Mouse (Mus musculus): ENCODE data around the gene Usp44. TPM values are rescaled to one million over a fixed set of nuclear protein-coding genes. Genes with fewer than 3 reads are reported as not detected.

Usp44 gene
- polyA plus RNA-seq, 1 experiment from 2014 or later = 13.0 TPM

DNA sequence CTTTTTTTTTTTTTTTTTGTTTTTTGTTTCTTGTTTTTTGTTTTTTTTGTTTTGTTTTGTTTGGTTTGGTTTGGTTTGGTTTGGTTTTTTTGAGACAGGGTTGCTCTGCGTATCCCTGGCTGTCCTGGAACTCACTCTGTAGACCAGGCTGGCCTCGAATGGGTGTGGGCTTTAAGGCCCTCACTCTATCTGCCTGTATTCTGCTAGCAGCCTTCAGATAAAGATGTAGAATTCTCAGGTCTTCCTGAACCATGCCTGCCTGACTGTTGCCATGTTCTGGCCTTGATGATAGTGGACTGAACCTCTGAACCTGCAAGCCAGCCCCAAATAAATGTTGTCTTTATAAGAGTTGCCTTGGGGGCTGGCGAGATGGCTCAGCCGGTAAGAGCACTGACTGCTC, 61.2 kb downstream of the Usp44 start:
- ATAC-seq (ENCODE audit: low FRiP score, low read depth) = no peak
- Histone ChIP-seq H3K9me3 (no peaks in the 10 kb centered on the region), H3K9ac (replicated peaks) (no peak overlapping the region), H3K4me2 (replicated peaks) (no peak overlapping the region), H3K27me3 (no peaks in the 10 kb centered on the region), H3K27ac (replicated peaks) (no peak overlapping the region), H3K4me1 (peaks cover 10% of the 10 kb centered on the region), H3K36me3 (no peaks in the 10 kb centered on the region), H3K4me3 (no peak overlapping the region)
- 91% methylated on average over 4 of the region's 4 CpGs for WGBS

DNA sequence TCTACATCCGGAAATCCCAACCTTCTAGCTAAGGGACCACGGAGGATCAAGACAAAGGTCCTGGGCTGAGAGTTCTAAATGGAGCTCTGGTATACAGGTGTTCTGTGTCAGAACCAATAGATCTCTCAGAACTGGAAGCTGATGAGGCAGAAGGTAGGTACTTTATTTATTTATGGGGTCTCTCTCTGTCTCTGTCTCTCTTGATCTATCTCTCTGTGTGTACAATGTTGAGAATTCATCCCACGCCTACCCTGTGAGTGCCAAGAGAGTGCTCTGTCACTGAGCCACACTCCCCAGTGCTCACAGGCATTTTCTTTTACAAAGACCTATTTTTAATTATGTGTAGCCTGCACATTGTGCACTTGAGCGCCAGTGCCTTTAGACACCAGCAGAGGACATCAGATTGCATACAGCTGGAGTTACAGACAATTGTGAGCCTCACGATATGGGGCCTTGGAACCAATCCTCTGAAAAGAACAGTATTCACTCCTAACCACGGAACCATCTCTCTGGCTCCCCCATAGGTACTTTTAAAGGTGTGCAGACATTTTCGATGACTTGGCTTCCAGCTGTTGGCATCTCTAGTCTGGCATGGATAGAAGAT, 65.8 kb downstream of the Usp44 start, which contains the start of gene Metap2:
TSS of gene Metap2 (minus strand) at position 51 of the 604 bp plus-strand sequence.
- Histone ChIP-seq H3K9me3 (no peaks in the 10 kb centered on the region), H3K27ac (replicated peaks) (no peak within 1 kb of the TSS), H3K4me3 (no peak within 1 kb of the TSS), H3K36me3 (no peaks in the 10 kb centered on the region), H3K4me1 (no peaks in the 10 kb centered on the region), H3K9ac (replicated peaks) (no peak within 1 kb of the TSS), H3K27me3 (no peaks in the 10 kb centered on the region), H3K4me2 (replicated peaks) (no peak within 1 kb of the TSS)
- no peak for ATAC-seq (ENCODE audit: low FRiP score, low read depth)
- WGBS = 67% methylated on average over 7 of the region's 7 CpGs

DNA sequence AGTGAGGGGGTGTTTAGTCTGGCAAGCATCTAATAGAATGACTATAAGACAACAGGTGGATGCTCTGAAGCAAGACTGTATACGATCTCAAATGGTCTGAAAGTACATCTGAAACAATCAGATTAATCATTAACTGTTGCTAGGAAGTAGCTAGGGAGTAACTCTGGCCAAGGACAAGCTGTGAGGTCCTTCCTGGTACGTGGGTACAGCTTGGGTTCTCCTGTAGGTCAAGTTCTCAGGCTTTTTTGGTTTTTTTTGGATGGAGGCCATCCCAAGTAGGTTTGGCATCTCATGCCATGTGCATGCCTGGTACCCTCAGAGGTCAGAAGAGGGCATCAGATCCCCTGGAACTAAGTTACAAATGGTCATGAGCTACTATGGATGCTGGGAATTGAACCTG, 67.9 kb downstream of the Usp44 start:
- H3K9ac ChIP-seq (replicated peaks) = no peak overlapping the region
- H3K4me2 ChIP-seq (replicated peaks) = no peak overlapping the region
- H3K9me3 ChIP-seq = no peaks in the 10 kb centered on the region
- H3K27me3 ChIP-seq = no peaks in the 10 kb centered on the region
- H3K4me1 ChIP-seq = no peaks in the 10 kb centered on the region
- H3K36me3 ChIP-seq = no peaks in the 10 kb centered on the region
- no peak for ATAC-seq (ENCODE audit: low FRiP score, low read depth)
- H3K4me3 ChIP-seq = no peak overlapping the region
- no peak overlapping the region for H3K27ac ChIP-seq (replicated peaks)
- WGBS = 70% methylated on average over 2 of the region's 2 CpGs

DNA sequence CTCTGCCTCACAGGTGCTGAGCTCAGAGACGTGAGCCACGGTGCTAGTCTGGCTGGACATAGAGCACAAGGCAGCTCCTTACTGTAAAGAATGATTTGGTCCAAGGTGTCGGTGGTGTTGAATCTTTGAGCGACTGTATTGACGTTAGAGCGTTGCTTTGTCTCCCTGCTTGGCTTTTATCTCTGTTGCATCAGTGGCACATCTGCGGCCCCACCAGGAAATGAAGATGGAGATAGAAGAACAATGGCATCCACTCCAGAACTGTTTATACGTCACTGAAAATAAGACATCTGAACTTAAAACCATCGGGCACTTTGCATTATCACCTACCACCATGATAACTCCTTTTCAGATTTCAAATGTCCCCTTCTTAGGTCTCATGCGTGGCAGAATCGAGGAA, 68.6 kb downstream of the Usp44 start:
- Histone ChIP-seq H3K4me2 (replicated peaks) (no peak overlapping the region), H3K27me3 (no peaks in the 10 kb centered on the region), H3K4me3 (no peak overlapping the region), H3K9me3 (no peaks in the 10 kb centered on the region), H3K27ac (replicated peaks) (no peak overlapping the region), H3K4me1 (no peaks in the 10 kb centered on the region), H3K9ac (replicated peaks) (no peak overlapping the region), H3K36me3 (no peaks in the 10 kb centered on the region)
- 88% methylated on average over 11 of the region's 11 CpGs for WGBS
- ATAC-seq (ENCODE audit: low FRiP score, low read depth) = no peak

DNA sequence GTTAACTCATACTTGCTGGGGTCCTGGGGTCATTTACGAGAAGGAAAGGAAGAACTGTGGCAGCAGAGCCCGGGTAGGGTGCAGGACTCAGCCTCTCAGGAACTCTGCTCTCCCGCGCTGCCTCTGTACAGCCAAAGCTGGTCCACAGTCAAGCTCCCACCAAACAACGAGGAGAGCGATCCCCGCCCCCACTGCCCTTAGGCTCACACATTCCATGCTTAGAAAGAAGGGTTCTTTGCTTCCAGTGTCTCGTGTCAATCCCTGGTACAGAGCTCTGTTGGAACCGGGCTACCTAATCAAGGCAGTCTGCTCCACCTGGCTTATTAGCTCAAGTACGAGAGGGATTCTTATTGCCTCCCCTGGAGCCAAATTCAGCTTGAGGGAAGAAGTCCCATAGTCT, 76.0 kb downstream of the Usp44 start:
- H3K4me2 ChIP-seq (replicated peaks) = no peak overlapping the region
- WGBS = 68% methylated on average over 10 of the region's 10 CpGs
- ATAC-seq (ENCODE audit: low FRiP score, low read depth) = no peak

More for the DNA sequence above, 76.0 kb downstream of the Usp44 start:
- no peaks in the 10 kb centered on the region for H3K9me3 ChIP-seq
- H3K27ac ChIP-seq (replicated peaks) = no peak overlapping the region
- H3K9ac ChIP-seq (replicated peaks) = no peak overlapping the region
- no peaks in the 10 kb centered on the region for H3K27me3 ChIP-seq
- H3K4me1 ChIP-seq = no peaks in the 10 kb centered on the region
- no peaks in the 10 kb centered on the region for H3K36me3 ChIP-seq
- H3K4me3 ChIP-seq = no peak overlapping the region

Other genes starting within 250 kb of the Usp44 start
- 126 and 129 TPM in 2 replicates for gene Snrpf, start 241.8 kb upstream of the Usp44 start, polyA plus RNA-seq (2016; fragmentation: Nextera tagmentation; extraction: Ambion mirVana)
- 3.3 and 5.2 TPM in 2 replicates for gene Ntn4, start 190.9 kb upstream of the Usp44 start, polyA plus RNA-seq (2016; fragmentation: Nextera tagmentation; extraction: Ambion mirVana)
- 193 and 205 TPM in 2 replicates for gene Metap2, start 65.5 kb downstream of the Usp44 start, polyA plus RNA-seq (2016; fragmentation: Nextera tagmentation; extraction: Ambion mirVana)
- gene Vezt, start 204.3 kb downstream of the Usp44 start, polyA plus RNA-seq (2016; fragmentation: Nextera tagmentation; extraction: Ambion mirVana) = 55.2 and 58.8 TPM in 2 replicates
- gene Fgd6, start 204.4 kb downstream of the Usp44 start, polyA plus RNA-seq (2016; fragmentation: Nextera tagmentation; extraction: Ambion mirVana) = 4.8 and 4.9 TPM in 2 replicates